Mouse (Mus musculus) embryonic fibroblast, embryonic 13.5 days (primary cell): ENCODE measurements around the gene Nme7. TPM values are rescaled to one million over a fixed set of nuclear protein-coding genes. Genes with fewer than 3 reads are reported as not detected.

Experiments used
- H3K27ac ChIP-seq: 2 replicates; pipeline ENCODE4 v1.5.1; 2012; ENCODE audit warnings: low read length, control low read depth, inconsistent platforms; ENCODE audit not compliant: insufficient read depth
- H3K4me1 ChIP-seq: 2 replicates; pipeline ENCODE4 v1.6.1; 2011; ENCODE audit warnings: low read length; ENCODE audit not compliant: control insufficient read depth, insufficient read depth
- H3K4me3 ChIP-seq: 2 replicates; pipeline ENCODE4 v1.5.1; 2011; ENCODE audit warnings: mild to moderate bottlenecking, control low read depth, low read length; ENCODE audit not compliant: insufficient read depth
- CTCF ChIP-seq: IDR thresholded peaks from 2 replicates; pipeline ENCODE4 v1.5.1; 2011; ENCODE audit warnings: mild to moderate bottlenecking, control low read depth, low read length, moderate library complexity, borderline replicate concordance; ENCODE audit not compliant: insufficient read depth
- POLR2A ChIP-seq: IDR thresholded peaks from 2 replicates; pipeline ENCODE4 v1.6.1; 2011; ENCODE audit warnings: low read depth, mild to moderate bottlenecking, control low read depth, low read length, moderate library complexity
- polyA plus RNA-seq: library from polyadenylated mRNA; stranded (reverse); fragments of >200 nt; gene quantifications from 2 replicates; pipeline ENCODE4 v1.2.4, GENCODE M21; 2011; ENCODE audit warnings: low read depth; ENCODE audit not compliant: missing spikeins, insufficient read length

The Nme7 gene
- polyA plus RNA-seq, 1 experiment = 20.0 TPM

DNA sequence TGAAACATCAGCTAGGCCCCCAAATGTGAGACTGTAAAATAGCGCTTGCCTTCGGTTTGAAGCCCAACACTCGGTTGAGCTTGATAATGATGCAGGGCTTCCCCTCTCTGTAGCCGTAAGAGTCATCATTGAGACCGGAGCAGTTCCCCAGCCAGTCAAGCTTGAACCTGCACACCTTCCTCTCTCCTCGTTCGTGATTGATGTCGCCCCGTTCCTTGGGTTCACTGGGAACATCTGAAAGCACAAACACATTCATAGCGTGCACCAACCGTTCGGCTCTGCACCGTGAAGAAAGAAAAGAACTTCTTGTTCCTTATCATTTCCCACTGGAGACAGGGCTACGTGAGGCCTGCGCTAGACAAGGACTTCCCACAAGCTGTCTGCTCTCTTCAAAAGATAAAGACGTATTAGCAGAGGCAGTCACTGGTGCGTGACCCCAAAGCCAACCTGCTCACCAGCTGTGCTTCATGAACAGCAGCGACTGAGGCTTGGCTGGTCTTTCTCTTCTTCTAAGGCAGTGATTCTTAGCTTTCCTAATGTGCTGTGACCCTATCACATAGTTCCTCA lies 137.6 kb downstream of the Nme7 start:
- H3K27ac ChIP-seq = no peak overlapping the region
- no peak for TF ChIP-seq POLR2A
- H3K4me3 ChIP-seq = no peak overlapping the region
- H3K4me1 ChIP-seq = no peaks in the 10 kb centered on the region

DNA sequence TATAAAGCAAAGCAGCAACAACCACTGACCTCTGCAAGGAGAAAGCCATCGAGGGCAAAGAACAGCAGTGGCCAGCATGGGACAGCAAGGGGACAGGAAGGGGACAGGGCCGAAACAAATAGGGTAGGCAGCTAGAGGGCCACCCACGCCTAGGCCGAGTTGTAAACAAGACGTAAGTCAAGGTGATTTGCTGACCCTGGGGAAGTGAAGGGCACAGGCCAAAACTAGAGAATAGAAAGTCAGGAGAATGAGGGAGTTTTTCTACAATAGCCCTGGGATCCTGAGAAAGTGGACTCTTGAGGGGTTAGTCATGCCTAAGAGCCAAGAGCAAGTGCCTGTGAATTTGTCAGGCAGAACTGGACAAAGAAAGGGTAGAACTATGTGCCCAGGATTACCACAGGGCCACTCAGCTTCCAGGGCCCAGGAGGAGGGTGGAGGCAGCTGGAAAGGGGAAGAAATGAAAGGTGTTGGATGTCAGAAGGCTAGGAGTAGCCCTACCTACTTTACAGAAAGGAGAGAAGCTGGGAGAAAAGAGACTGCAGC lies 141.8 kb downstream of the Nme7 start:
- no peak overlapping the region for H3K27ac ChIP-seq
- TF ChIP-seq POLR2A (no peak), CTCF (no peak)
- H3K4me3 ChIP-seq = no peak overlapping the region

DNA sequence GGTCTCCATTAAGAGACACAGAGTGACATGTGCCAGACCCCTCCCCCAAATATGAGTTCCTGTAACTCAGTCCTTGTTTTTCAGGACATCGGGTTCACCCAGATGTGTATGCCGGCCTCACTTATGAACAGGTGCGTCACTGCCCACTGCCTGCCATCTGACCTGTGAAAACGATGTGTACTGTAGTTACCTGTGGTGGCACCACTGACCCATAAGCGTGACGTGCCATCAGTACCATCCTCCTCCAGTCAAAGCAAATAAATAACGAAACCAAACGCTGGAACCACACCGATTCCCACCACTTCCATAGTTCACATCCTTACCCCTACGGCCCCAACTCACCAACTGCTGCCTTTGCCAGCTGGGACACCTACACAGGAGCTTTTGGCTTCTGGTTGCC lies 142.6 kb downstream of the Nme7 start:
- no peak for TF ChIP-seq POLR2A
- TF ChIP-seq CTCF = no peak
- Histone ChIP-seq H3K27ac (no peak overlapping the region), H3K4me3 (no peak overlapping the region), H3K4me1 (peaks cover 7% of the 10 kb centered on the region; the same call in 1 of the 2 replicates)

More for the DNA sequence above, 141.8 kb downstream of the Nme7 start:
- peaks cover 2% of the 10 kb centered on the region; the same call in 1 of the 2 replicates for H3K4me1 ChIP-seq

GRCm38 (mm10) chr1:164447521-164447920 lies 143.6 kb downstream of the Nme7 start:
- TF ChIP-seq CTCF = no peak
- TF ChIP-seq POLR2A = no peak
- H3K27ac ChIP-seq = no peak overlapping the region
- peaks cover 9% of the 10 kb centered on the region; the same call in 1 of the 2 replicates for H3K4me1 ChIP-seq
- no peak overlapping the region for H3K4me3 ChIP-seq

- TF ChIP-seq CTCF (no peak), POLR2A (no peak)
- Histone ChIP-seq H3K4me3 (no peak overlapping the region), H3K4me1 (peaks cover 12% of the 10 kb centered on the region; the same call in 1 of the 2 replicates), H3K27ac (no peak overlapping the region)
These were observed 145.7 kb downstream of the Nme7 start for GRCm38 (mm10) chr1:164449626-164450025.

DNA sequence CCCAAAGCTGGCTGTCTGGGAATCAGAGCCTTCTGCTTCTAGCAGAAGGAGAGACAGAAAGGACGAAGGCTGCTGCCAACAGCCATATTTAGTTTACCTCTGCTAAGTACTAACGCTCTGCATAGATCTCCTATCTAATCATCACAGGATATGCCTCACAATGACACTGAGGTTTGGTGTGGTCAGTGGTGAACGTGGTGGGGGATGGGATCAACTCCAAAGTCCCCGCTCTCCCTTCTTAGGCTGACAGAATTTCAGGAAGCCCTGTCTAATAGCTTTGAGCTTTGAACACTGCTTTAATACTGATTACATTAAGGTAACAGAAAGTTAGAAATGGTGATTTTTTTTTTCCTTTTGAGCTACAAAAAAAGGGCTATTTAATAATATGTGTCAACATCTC lies 146.3 kb downstream of the Nme7 start:
- TF ChIP-seq CTCF (no peak), POLR2A (no peak)
- H3K27ac ChIP-seq = no peak overlapping the region
- peaks cover 15% of the 10 kb centered on the region; the same call in 1 of the 2 replicates for H3K4me1 ChIP-seq
- H3K4me3 ChIP-seq = no peak overlapping the region

- Histone ChIP-seq H3K4me1 (peaks cover 15% of the 10 kb centered on the region; the same call in 1 of the 2 replicates), H3K4me3 (no peak overlapping the region), H3K27ac (peak overlapping the region; percentile 41; the same call in 1 of the 2 replicates)
- no peak for TF ChIP-seq CTCF
- TF ChIP-seq POLR2A = no peak
These were observed 146.7 kb downstream of the Nme7 start for GRCm38 (mm10) chr1:164450644-164451043.

DNA sequence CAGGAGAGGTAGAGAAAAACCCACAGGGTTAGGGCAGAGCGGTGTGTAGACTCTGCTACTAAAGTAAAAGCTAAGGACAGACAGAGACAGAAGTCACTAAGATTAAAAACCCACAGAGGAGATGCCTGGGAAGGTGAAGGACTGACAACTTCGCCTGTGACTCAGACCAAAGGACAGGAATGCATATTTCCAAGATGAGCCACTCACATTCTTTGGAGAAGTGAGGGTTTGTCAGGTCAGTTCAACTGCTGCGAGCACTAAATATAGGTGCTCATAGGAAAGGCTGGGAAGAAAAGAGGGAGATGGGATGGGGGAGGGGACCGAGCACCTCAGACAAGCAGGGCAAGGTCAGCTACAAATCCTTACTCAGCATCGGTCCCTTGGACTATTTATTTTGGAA lies 147.4 kb downstream of the Nme7 start:
- Histone ChIP-seq H3K4me1 (peaks cover 15% of the 10 kb centered on the region; the same call in 1 of the 2 replicates), H3K4me3 (no peak overlapping the region), H3K27ac (peak overlapping the region; percentile 41; the same call in 1 of the 2 replicates)
- no peak for TF ChIP-seq POLR2A
- TF ChIP-seq CTCF = no peak

DNA sequence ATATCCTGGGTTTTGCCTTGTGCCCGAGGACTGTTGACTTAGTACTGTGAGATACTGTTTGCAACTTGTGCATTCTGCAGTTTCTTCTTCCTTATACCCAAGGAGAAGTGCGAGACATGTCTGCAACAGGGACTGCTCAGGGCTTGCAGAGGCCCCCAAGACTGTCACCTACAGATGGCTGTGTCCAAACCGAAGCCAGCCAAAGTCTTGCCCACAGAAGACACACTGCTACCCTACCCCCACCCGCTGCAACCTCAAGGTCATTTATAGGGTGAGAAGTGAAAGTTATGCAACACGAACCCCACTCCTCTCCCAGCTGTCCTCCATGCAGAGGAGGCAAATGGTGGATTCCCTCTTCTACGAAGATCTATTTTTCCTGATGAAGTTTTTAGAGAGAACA lies 148.7 kb downstream of the Nme7 start:
- Histone ChIP-seq H3K27ac (no peak overlapping the region), H3K4me3 (no peak overlapping the region), H3K4me1 (peaks cover 15% of the 10 kb centered on the region)
- TF ChIP-seq CTCF (no peak), POLR2A (no peak)

DNA sequence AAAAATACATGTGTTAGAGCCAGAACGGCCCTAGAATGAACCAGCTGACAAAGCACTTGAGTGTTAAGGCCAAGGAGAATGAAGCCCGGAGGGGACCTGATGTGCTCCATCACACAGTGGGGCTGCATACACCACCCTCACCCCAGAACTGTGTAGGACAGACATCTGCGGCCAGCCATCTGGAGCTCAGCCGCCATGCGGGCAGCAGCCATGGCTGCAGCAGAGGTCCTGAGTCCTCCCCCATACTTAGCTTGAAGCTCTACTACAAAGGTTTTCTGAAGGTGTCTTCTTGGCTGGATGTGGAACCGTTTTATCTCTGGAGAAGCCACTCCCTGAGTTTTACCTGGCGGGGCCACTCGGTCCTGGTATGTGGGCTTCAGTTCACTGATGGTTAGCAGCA lies 149.2 kb downstream of the Nme7 start:
- H3K27ac ChIP-seq = no peak overlapping the region
- H3K4me3 ChIP-seq = no peak overlapping the region
- H3K4me1 ChIP-seq = peaks cover 15% of the 10 kb centered on the region
- TF ChIP-seq POLR2A (no peak), CTCF (no peak)
